Mouse (Mus musculus) lung, embryonic 16.5 days (tissue): ENCODE data around the gene Nav2. TPM values are rescaled to one million over a fixed set of nuclear protein-coding genes. Genes with fewer than 3 reads are reported as not detected.

Source experiments
- ATAC-seq: fragments of 200-750 bp; cut with Nextera tagmentation; 2 replicates; pipeline ENCODE4 v1.8.0; 2017; ENCODE audit warnings: low read depth, mild to moderate bottlenecking, moderate library complexity
- H3K27ac ChIP-seq: fragments of 300-500 bp; sonication (generic); 2 replicates; pipeline ENCODE4 v1.5.1; 2014; ENCODE audit warnings: mild to moderate bottlenecking, control low read depth, low read length
- H3K27me3 ChIP-seq: fragments of 300-500 bp; sonication (generic); 2 replicates; pipeline ENCODE4 v1.6.1; 2014; ENCODE audit warnings: low read depth, low read length, mixed read lengths; ENCODE audit not compliant: control insufficient read depth, insufficient read depth
- H3K36me3 ChIP-seq: fragments of 300-500 bp; sonication (generic); 2 replicates; pipeline ENCODE4 v1.6.1; 2014; ENCODE audit warnings: low read length; ENCODE audit not compliant: control insufficient read depth, insufficient read depth
- H3K4me1 ChIP-seq: fragments of 300-500 bp; sonication (generic); replicated peaks from 2 replicates; pipeline ENCODE4 v1.6.1; 2014; ENCODE audit warnings: low read length, mixed read lengths; ENCODE audit not compliant: control insufficient read depth, insufficient read depth
- H3K4me2 ChIP-seq: fragments of 300-500 bp; sonication (generic); 2 replicates; pipeline ENCODE4 v1.6.1; 2014; ENCODE audit warnings: low read depth, low read length, control low read depth
- H3K4me3 ChIP-seq: fragments of 300-500 bp; sonication (generic); 2 replicates; pipeline ENCODE4 v1.5.1; 2014; ENCODE audit warnings: mild to moderate bottlenecking, low read length, control low read depth
- H3K9ac ChIP-seq: fragments of 300-500 bp; sonication (generic); 2 replicates; pipeline ENCODE4 v1.6.1; 2014; ENCODE audit warnings: low read length, control low read depth
- H3K9me3 ChIP-seq: fragments of 300-500 bp; sonication (generic); 2 replicates; pipeline ENCODE4 v1.6.1; 2016; ENCODE audit warnings: low read length; ENCODE audit not compliant: control insufficient read depth
- WGBS: fragments of 180-500 bp; shearing (Covaris S2); extraction: QIAGEN DNeasy Blood & Tissue Kit; methylation state at CpG from one replicate; pipeline ENCODE4 v1.1.7; 2014; 5-methylcytosine and 5-hydroxymethylcytosine counted together
- polyA plus RNA-seq: library from polyadenylated mRNA; unstranded; fragments of >200 nt; fragmentation: Nextera tagmentation; extraction: Ambion mirVana; gene quantifications from 2 replicates; pipeline ENCODE4 v1.2.1, GENCODE M21; 2015

Nav2 gene
- polyA plus RNA-seq, 1 experiment from 2014 or later: 27.3 TPM

- Histone ChIP-seq H3K4me1 (no peaks in the 10 kb centered on the region), H3K27ac (no peak overlapping the region), H3K9ac (no peak overlapping the region), H3K4me3 (no peak overlapping the region), H3K27me3 (no peaks in the 10 kb centered on the region), H3K9me3 (no peaks in the 10 kb centered on the region), H3K4me2 (no peak overlapping the region), H3K36me3 (no peaks in the 10 kb centered on the region)
- no peak for ATAC-seq
- WGBS: 84% methylated on average over 4 of the region's 4 CpGs
Measured at GRCm38 (mm10) chr7:49410892-49411291, 502.4 kb downstream of the Nav2 start.

- Histone ChIP-seq H3K27ac (0 out of 2 replicates have a peak overlapping the region, but pooled peaks have one; percentile 4), H3K4me3 (no peak overlapping the region), H3K36me3 (no peaks in the 10 kb centered on the region), H3K4me1 (no peaks in the 10 kb centered on the region), H3K4me2 (no peak overlapping the region), H3K9me3 (no peaks in the 10 kb centered on the region), H3K27me3 (no peaks in the 10 kb centered on the region), H3K9ac (no peak overlapping the region)
- WGBS: 60% methylated on average over 9 of the region's 9 CpGs
- peak; percentile 52 for ATAC-seq
Measured at GRCm38 (mm10) chr7:49411803-49412202, 503.3 kb downstream of the Nav2 start.

- Histone ChIP-seq H3K9me3 (no peaks in the 10 kb centered on the region), H3K36me3 (no peaks in the 10 kb centered on the region), H3K4me2 (no peak overlapping the region), H3K27me3 (no peaks in the 10 kb centered on the region), H3K4me1 (no peaks in the 10 kb centered on the region), H3K4me3 (no peak overlapping the region), H3K9ac (no peak overlapping the region), H3K27ac (no peak overlapping the region)
- 82% methylated on average over 7 of the region's 7 CpGs for WGBS
- ATAC-seq: no peak
Measured at GRCm38 (mm10) chr7:49415131-49415530, 506.6 kb downstream of the Nav2 start.

- H3K4me2 ChIP-seq: no peak overlapping the region
- no peaks in the 10 kb centered on the region for H3K4me1 ChIP-seq
- no peak for ATAC-seq
Measured at GRCm38 (mm10) chr7:49415716-49416115, 507.2 kb downstream of the Nav2 start.

DNA sequence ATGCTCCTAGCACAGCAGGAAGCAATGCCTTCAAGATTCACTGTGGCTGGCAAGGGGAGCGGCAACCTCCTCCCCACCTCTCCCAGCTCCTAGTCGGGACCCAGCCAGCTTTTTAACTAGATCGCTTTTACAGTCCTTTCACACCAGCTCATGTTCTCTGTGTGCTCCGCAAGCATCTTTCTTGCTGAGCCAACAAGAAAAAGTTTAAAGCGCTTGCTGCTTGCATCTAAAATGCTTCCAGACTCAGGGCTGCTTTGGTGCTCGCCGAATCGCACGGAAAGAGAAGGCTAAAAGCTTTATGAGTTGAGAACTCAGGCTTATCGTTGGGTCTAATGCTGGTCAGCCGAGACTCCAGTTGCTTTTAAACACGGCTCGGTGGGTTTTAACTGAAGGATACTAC is 510.3 kb downstream of the Nav2 start:
- H3K27me3 ChIP-seq: no peaks in the 10 kb centered on the region
- no peaks in the 10 kb centered on the region for H3K9me3 ChIP-seq
- H3K4me2 ChIP-seq: no peak overlapping the region
- 80% methylated on average over 13 of the region's 13 CpGs for WGBS
- no peak for ATAC-seq
- H3K4me1 ChIP-seq: no peaks in the 10 kb centered on the region
- H3K4me3 ChIP-seq: no peak overlapping the region
- H3K9ac ChIP-seq: no peak overlapping the region
- H3K27ac ChIP-seq: no peak overlapping the region
- H3K36me3 ChIP-seq: no peaks in the 10 kb centered on the region

More at GRCm38 (mm10) chr7:49415716-49416115, 507.2 kb downstream of the Nav2 start:
- WGBS: 91% methylated on average over 12 of the region's 12 CpGs
- Histone ChIP-seq H3K9ac (no peak overlapping the region), H3K27ac (no peak overlapping the region), H3K4me3 (no peak overlapping the region), H3K9me3 (no peaks in the 10 kb centered on the region), H3K27me3 (no peaks in the 10 kb centered on the region), H3K36me3 (no peaks in the 10 kb centered on the region)

- Histone ChIP-seq H3K27ac (no peak overlapping the region), H3K36me3 (no peaks in the 10 kb centered on the region), H3K4me1 (no peaks in the 10 kb centered on the region), H3K9ac (no peak overlapping the region), H3K9me3 (no peaks in the 10 kb centered on the region), H3K4me2 (no peak overlapping the region), H3K27me3 (no peaks in the 10 kb centered on the region), H3K4me3 (no peak overlapping the region)
- ATAC-seq: no peak
- WGBS: 70% methylated on average over 17 of the region's 17 CpGs
Measured at GRCm38 (mm10) chr7:49420139-49420802, 511.8 kb downstream of the Nav2 start.

GRCm38 (mm10) chr7:49421261-49421660 is 512.7 kb downstream of the Nav2 start:
- no peaks in the 10 kb centered on the region for H3K27me3 ChIP-seq
- H3K9me3 ChIP-seq: no peaks in the 10 kb centered on the region
- no peaks in the 10 kb centered on the region for H3K4me1 ChIP-seq
- H3K36me3 ChIP-seq: no peaks in the 10 kb centered on the region
- no peak overlapping the region for H3K4me2 ChIP-seq
- WGBS: 25% methylated on average over 4 of the region's 4 CpGs
- no peak overlapping the region for H3K9ac ChIP-seq
- H3K4me3 ChIP-seq: no peak overlapping the region
- no peak for ATAC-seq
- no peak overlapping the region for H3K27ac ChIP-seq

GRCm38 (mm10) chr7:49423943-49424342 is 515.4 kb downstream of the Nav2 start:
- no peak overlapping the region for H3K4me2 ChIP-seq
- no peak for ATAC-seq
- no peaks in the 10 kb centered on the region for H3K27me3 ChIP-seq
- no peak overlapping the region for H3K4me3 ChIP-seq
- H3K27ac ChIP-seq: no peak overlapping the region
- no peaks in the 10 kb centered on the region for H3K9me3 ChIP-seq
- no peak overlapping the region for H3K9ac ChIP-seq
- 77% methylated on average over 6 of the region's 6 CpGs for WGBS
- H3K4me1 ChIP-seq: no peaks in the 10 kb centered on the region
- H3K36me3 ChIP-seq: no peaks in the 10 kb centered on the region

DNA sequence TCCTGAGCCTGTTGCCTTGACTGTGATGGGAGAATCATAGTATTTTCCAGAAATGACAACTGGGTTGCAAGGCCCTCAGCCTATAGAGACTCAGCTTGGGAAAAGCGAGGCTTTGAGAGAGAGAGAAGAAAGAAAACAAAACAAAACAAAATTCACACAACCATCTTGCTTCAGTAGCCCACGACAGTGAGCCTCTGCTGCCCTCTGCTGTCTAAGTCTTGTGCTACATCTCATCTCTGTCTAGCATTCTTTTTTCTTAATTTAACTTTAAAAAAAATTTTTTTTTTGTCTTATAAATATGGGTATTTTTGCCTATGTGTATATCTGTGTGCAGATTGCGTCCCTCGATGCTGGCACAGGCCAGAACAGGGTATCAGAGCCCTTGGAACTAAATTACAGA is 517.5 kb downstream of the Nav2 start:
- Histone ChIP-seq H3K4me1 (peaks cover 2% of the 10 kb centered on the region; the same call in 1 of the 2 replicates), H3K27ac (no peak overlapping the region), H3K36me3 (no peaks in the 10 kb centered on the region), H3K4me3 (no peak overlapping the region), H3K9me3 (no peaks in the 10 kb centered on the region), H3K4me2 (no peak overlapping the region), H3K27me3 (no peaks in the 10 kb centered on the region), H3K9ac (no peak overlapping the region)
- no peak for ATAC-seq
- WGBS: 37% methylated on average over 4 of the region's 4 CpGs
